Comparison of ENCODE assay signal across 8 mouse cellular contexts in genomic region chr7:30169583-30170282, GRCm38 (mm10). TPM values are rescaled to one million over a fixed set of nuclear protein-coding genes. Genes with fewer than 3 reads are reported as not detected.
A peak's percentile ranks its signal among the peaks of the same experiment; 100 is the strongest.
DNase-seq lines count a peak whose midpoint lies in the region; ATAC-seq and TF ChIP-seq lines count a peak whose summit lies in the region.

Zfp146 (minus strand) TSS chr7:30169750.

- peak within 1 kb of the TSS; percentile 95 for H3K4me3 ChIP-seq in bone marrow, adult 2 months (replicated peaks; ENCODE audit: control insufficient read depth, low read depth, low read length)
- H3K4me3 ChIP-seq in embryonic facial prominence, embryonic 15.5 days (replicated peaks): peak within 1 kb of the TSS; percentile 74
- H3K4me3 ChIP-seq in limb, embryonic 14.5 days (replicated peaks; ENCODE audit: low read length): peak within 1 kb of the TSS; percentile 74
- peak within 1 kb of the TSS; percentile 61 for H3K4me3 ChIP-seq in midbrain, postnatal 0 days (ENCODE audit: low read depth, low read length)

- peak; percentile 96 for DNase-seq in 3T3-L1 (ENCODE audit: low read depth, low spot score)
- DNase-seq in heart, adult 8-10 months (ENCODE audit: low spot score): peak; percentile 97
- DNase-seq in kidney, adult 9 months: peak; percentile 98
- peak; percentile 98 for DNase-seq in limb, embryonic 14.5 days (ENCODE audit: low spot score)
- DNase-seq in midbrain, postnatal 0 days (ENCODE audit: low spot score): peak; percentile 99
- DNase-seq in spleen, postnatal 14 days (ENCODE audit: low spot score in 2 of 2): peak; percentile 73 to 86

- ATAC-seq in embryonic facial prominence, embryonic 15.5 days (ENCODE audit: insufficient number of reproducible peaks, low FRiP score, low TSS enrichment, low read depth): peak; percentile 97
- peak; percentile 97 for ATAC-seq in limb, embryonic 14.5 days (ENCODE audit: low FRiP score, low read depth)
- ATAC-seq in midbrain, postnatal 0 days (ENCODE audit: low FRiP score): peak; percentile 95

- TF ChIP-seq CTCF in bone marrow, adult 2 months (IDR thresholded peaks at IDR 0.05; ENCODE audit: control insufficient read depth, insufficient read depth, low read length): no peak
- TF ChIP-seq CTCF in midbrain, postnatal 0 days (IDR thresholded peaks at IDR 0.05): no peak

- H3K27ac ChIP-seq in bone marrow, adult 2 months (ENCODE audit: control insufficient read depth, insufficient read depth, low read depth, low read length, poor library complexity): peak within 1 kb of the TSS; percentile 68
- peak within 1 kb of the TSS; percentile 92 for H3K27ac ChIP-seq in embryonic facial prominence, embryonic 15.5 days (replicated peaks)
- H3K27ac ChIP-seq in limb, embryonic 14.5 days (replicated peaks; ENCODE audit: low read depth, low read length): peak within 1 kb of the TSS; percentile 94
- H3K27ac ChIP-seq in midbrain, postnatal 0 days (ENCODE audit: low read depth, low read length): peak within 1 kb of the TSS; percentile 89

- under 1% methylated on average over 36 of the region's 36 CpGs for WGBS in bone marrow, adult 2 months
- under 1% methylated on average over 36 of the region's 36 CpGs for WGBS in embryonic facial prominence, embryonic 15.5 days
- under 1% methylated on average over 36 of the region's 36 CpGs for WGBS in limb, embryonic 14.5 days
- under 1% methylated on average over 36 of the region's 36 CpGs for WGBS in midbrain, postnatal 0 days

- peaks cover 22% of the 10 kb centered on the region for H3K9me3 ChIP-seq in embryonic facial prominence, embryonic 15.5 days (replicated peaks)
- peaks cover 31% of the 10 kb centered on the region for H3K9me3 ChIP-seq in limb, embryonic 14.5 days (ENCODE audit: control insufficient read depth, low read length)
- H3K9me3 ChIP-seq in midbrain, postnatal 0 days (ENCODE audit: low read length): no peaks in the 10 kb centered on the region

- peaks cover 36% of the 10 kb centered on the region for H3K36me3 ChIP-seq in embryonic facial prominence, embryonic 15.5 days
- H3K36me3 ChIP-seq in limb, embryonic 14.5 days (ENCODE audit: control insufficient read depth, insufficient read depth, low read length): peaks cover 26% of the 10 kb centered on the region
- H3K36me3 ChIP-seq in midbrain, postnatal 0 days (ENCODE audit: insufficient read depth, low read length): no peaks in the 10 kb centered on the region

- TF ChIP-seq POLR2A in bone marrow, adult 2 months (IDR thresholded peaks at IDR 0.05; ENCODE audit: borderline replicate concordance, control insufficient read depth, low read depth, low read length): peak; percentile 89
- TF ChIP-seq POLR2A in limb, embryonic 14.5 days (IDR thresholded peaks at IDR 0.05; ENCODE audit: borderline replicate concordance, extremely low read depth, insufficient read depth, insufficient read length): peak; percentile 95; the same call in 1 of the 2 replicates

- H3K27me3 ChIP-seq in embryonic facial prominence, embryonic 15.5 days: no peaks in the 10 kb centered on the region
- H3K27me3 ChIP-seq in limb, embryonic 14.5 days (ENCODE audit: control insufficient read depth, insufficient read depth, low read length): no peaks in the 10 kb centered on the region
- H3K27me3 ChIP-seq in midbrain, postnatal 0 days (ENCODE audit: insufficient read depth, low read length): no peaks in the 10 kb centered on the region

- peak within 1 kb of the TSS; percentile 60 for H3K4me2 ChIP-seq in embryonic facial prominence, embryonic 15.5 days (replicated peaks)
- H3K4me2 ChIP-seq in limb, embryonic 14.5 days (replicated peaks; ENCODE audit: low read depth, low read length, severe bottlenecking): peak within 1 kb of the TSS; percentile 67
- H3K4me2 ChIP-seq in midbrain, postnatal 0 days (ENCODE audit: low read depth, low read length, poor library complexity, severe bottlenecking): peak within 1 kb of the TSS; percentile 67

- peaks cover 1% of the 10 kb centered on the region; the same call in 1 of the 2 replicates for H3K4me1 ChIP-seq in bone marrow, adult 2 months (ENCODE audit: control insufficient read depth, insufficient read depth, low read length)
- peaks cover 8% of the 10 kb centered on the region for H3K4me1 ChIP-seq in embryonic facial prominence, embryonic 15.5 days
- peaks cover 10% of the 10 kb centered on the region for H3K4me1 ChIP-seq in limb, embryonic 14.5 days (ENCODE audit: control insufficient read depth, insufficient read depth, low read length)
- H3K4me1 ChIP-seq in midbrain, postnatal 0 days (ENCODE audit: insufficient read depth, low read length): peaks cover 9% of the 10 kb centered on the region

- peak within 1 kb of the TSS; percentile 76 for H3K9ac ChIP-seq in embryonic facial prominence, embryonic 15.5 days
- peak within 1 kb of the TSS; percentile 92 for H3K9ac ChIP-seq in limb, embryonic 14.5 days (ENCODE audit: low read depth, low read length, severe bottlenecking)
- H3K9ac ChIP-seq in midbrain, postnatal 0 days (replicated peaks; ENCODE audit: low read length, poor library complexity, severe bottlenecking): peak within 1 kb of the TSS; percentile 64

RNA-seq across cellular contexts. Expression of gene Zfp146, which starts in this region (rescaled TPM):
- 11.2 and 13.7 TPM in 2 replicates for polyA plus RNA-seq in bone marrow, adult 2 months (2011; ENCODE audit: insufficient read depth, insufficient read length, low replicate concordance, missing spikeins)
- polyA plus RNA-seq in embryonic facial prominence, embryonic 15.5 days (2015; fragmentation: Nextera tagmentation; extraction: Ambion mirVana): 13.6 and 17.7 TPM in 2 replicates
- total RNA-seq in heart, adult 8-10 months (2022): 10 to 100 TPM; 23.2 to 33.8 (median 28.1) TPM
- polyA plus RNA-seq in limb, embryonic 14.5 days (2012; rRNA removed): 66.8 and 93.4 TPM in 2 replicates
- 19.9 and 20.3 TPM in 2 replicates for polyA plus RNA-seq in limb, embryonic 14.5 days (2014; fragmentation: Nextera tagmentation; extraction: Ambion mirVana)
- total RNA-seq in midbrain, postnatal 0 days (2014; rRNA removed): 49.8 and 52.1 TPM in 2 replicates
- 5.9 and 7.2 TPM in 2 replicates for polyA plus RNA-seq in midbrain, postnatal 0 days (2015; fragmentation: Nextera tagmentation; extraction: Ambion mirVana)

Comparison
In these comparisons a context has a peak if more than half of its experiments do, and no peak if none do; other contexts are left out.
1. Peak in every context shown above with its lines: DNase-seq, ATAC-seq, H3K4me3 ChIP-seq and H3K27ac ChIP-seq.